Mouse (Mus musculus): ENCODE results near the gene 1700080E11Rik. TPM values are rescaled to one million over a fixed set of nuclear protein-coding genes. Genes with fewer than 3 reads are reported as not detected.

Gene 1700080E11Rik
- not detected in 2 replicates for polyA plus RNA-seq (2014; fragmentation: Nextera tagmentation; extraction: Ambion mirVana)

DNA sequence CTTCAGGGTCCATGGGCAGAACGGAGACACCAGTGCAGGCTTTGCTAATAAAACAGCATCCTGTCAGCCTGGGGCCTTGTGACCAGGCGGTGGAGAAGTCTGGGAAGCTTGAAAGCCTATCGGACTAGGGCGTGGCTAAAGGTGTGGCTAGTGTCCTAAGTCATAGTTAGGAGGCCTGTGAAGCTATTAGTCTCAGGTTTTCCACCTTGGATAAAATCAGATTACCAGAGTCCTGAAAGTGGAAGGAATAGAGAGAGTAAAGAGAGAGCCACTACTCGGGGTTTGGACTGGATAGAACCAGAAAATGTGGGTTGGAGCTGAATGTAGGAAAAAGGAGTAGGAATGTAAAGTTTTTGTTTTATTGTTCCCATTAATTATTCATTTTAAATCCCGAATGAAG, at the start of gene 1700080E11Rik:
Gene 1700080E11Rik (minus strand): TSS at position 101 of the 400 bp plus-strand sequence.
- ATAC-seq (ENCODE audit: low read depth) (no peak), DNase-seq (ENCODE audit: low spot score) (no peak)
- H3K9ac ChIP-seq (ENCODE audit: low read depth, low read length): no peak within 1 kb of the TSS
- WGBS: 77% methylated on average over 6 of the region's 6 CpGs
- no peak within 1 kb of the TSS for H3K4me2 ChIP-seq (ENCODE audit: low read depth, low read length)
- H3K27me3 ChIP-seq (replicated peaks; ENCODE audit: control insufficient read depth, insufficient read depth, low read length): no peaks in the 10 kb centered on the region
- H3K9me3 ChIP-seq (ENCODE audit: control insufficient read depth, low read length): no peaks in the 10 kb centered on the region
- no peaks in the 10 kb centered on the region for H3K4me1 ChIP-seq (ENCODE audit: control insufficient read depth, insufficient read depth, low read length)
- no peaks in the 10 kb centered on the region for H3K36me3 ChIP-seq (ENCODE audit: control insufficient read depth, insufficient read depth, low read length)
- H3K4me3 ChIP-seq (ENCODE audit: low read depth, low read length): no peak within 1 kb of the TSS
- no peak within 1 kb of the TSS for H3K27ac ChIP-seq (replicated peaks; ENCODE audit: low read depth, low read length)

DNA sequence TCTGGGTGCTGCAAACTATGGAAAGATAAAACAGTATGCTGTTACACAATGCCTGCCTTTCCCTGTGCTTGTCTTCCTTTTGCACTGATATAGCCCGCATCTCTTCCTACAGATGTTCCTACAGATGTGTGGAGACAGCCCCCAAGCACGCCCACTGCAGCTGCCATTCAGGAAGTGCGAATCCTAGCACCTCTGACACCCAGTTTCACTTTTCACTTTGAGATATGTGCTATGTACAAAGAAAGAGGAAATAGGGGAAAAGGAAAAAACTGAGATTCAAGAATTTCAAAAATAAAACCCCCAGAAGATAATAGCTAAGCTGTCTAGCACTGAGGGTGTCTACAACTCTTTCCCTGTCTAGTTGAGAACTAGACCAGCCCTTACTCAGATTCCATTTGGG, 41.8 kb upstream of the 1700080E11Rik start:
- 74% methylated on average over 3 of the region's 3 CpGs for WGBS
- H3K9ac ChIP-seq (ENCODE audit: low read depth, low read length): no peak overlapping the region
- H3K27me3 ChIP-seq (replicated peaks; ENCODE audit: control insufficient read depth, insufficient read depth, low read length): no peaks in the 10 kb centered on the region
- DNase-seq (ENCODE audit: low spot score): no peak
- no peak for ATAC-seq (ENCODE audit: low read depth)
- H3K4me3 ChIP-seq (ENCODE audit: low read depth, low read length): no peak overlapping the region
- no peaks in the 10 kb centered on the region for H3K9me3 ChIP-seq (ENCODE audit: control insufficient read depth, low read length)
- H3K36me3 ChIP-seq (ENCODE audit: control insufficient read depth, insufficient read depth, low read length): no peaks in the 10 kb centered on the region
- H3K27ac ChIP-seq (replicated peaks; ENCODE audit: low read depth, low read length): no peak overlapping the region
- no peaks in the 10 kb centered on the region for H3K4me1 ChIP-seq (ENCODE audit: control insufficient read depth, insufficient read depth, low read length)
- H3K4me2 ChIP-seq (ENCODE audit: low read depth, low read length): no peak overlapping the region

DNA sequence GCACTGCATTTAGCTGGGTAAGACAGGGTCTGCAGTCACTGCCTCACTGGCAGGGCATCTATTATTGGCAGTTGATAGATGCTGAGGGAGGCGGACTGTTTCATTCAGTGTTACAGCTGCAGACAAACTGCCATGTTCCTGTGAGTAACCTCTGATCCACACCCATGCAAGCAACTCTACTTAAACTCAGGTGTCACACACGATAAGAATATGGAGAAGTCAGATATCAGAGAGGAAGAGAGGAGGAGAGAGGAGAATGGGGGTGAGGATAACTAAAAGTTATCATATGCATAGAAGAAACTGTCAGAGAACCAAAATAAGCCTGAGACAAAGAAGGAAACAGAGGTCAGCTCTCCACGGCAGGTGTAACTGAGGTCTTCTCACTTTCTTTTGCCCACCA, 37.5 kb upstream of the 1700080E11Rik start:
- no peaks in the 10 kb centered on the region for H3K9me3 ChIP-seq (ENCODE audit: control insufficient read depth, low read length)
- H3K27me3 ChIP-seq (replicated peaks; ENCODE audit: control insufficient read depth, insufficient read depth, low read length): no peaks in the 10 kb centered on the region
- no peak overlapping the region for H3K4me2 ChIP-seq (ENCODE audit: low read depth, low read length)
- no peak overlapping the region for H3K9ac ChIP-seq (ENCODE audit: low read depth, low read length)
- ATAC-seq (ENCODE audit: low read depth) (no peak), DNase-seq (ENCODE audit: low spot score) (no peak)
- no peaks in the 10 kb centered on the region for H3K36me3 ChIP-seq (ENCODE audit: control insufficient read depth, insufficient read depth, low read length)
- no peak overlapping the region for H3K4me3 ChIP-seq (ENCODE audit: low read depth, low read length)
- 92% methylated on average over 3 of the region's 3 CpGs for WGBS
- H3K4me1 ChIP-seq (ENCODE audit: control insufficient read depth, insufficient read depth, low read length): no peaks in the 10 kb centered on the region
- no peak overlapping the region for H3K27ac ChIP-seq (replicated peaks; ENCODE audit: low read depth, low read length)

DNA sequence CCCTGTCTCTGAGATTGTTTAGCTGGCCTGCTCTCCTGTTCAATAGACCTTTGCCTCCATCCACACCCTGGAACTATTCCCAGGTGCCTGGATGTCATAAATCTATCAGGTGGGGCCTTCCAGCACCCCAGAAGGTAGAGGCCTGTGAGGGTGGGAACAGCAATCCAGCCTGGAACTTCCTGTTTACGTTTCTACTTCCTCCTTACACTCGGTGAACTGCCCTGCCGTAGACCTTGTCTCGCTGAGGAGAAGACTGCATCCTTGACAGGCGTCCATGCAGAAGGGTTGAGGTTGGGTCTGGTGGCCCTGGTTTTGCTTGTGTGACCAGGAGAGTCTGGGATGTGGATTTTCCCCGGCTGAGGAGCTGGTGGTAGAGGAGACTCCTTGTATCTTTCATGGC, 5.7 kb downstream of the 1700080E11Rik start:
- Histone ChIP-seq H3K27me3 (replicated peaks; ENCODE audit: control insufficient read depth, insufficient read depth, low read length) (no peaks in the 10 kb centered on the region), H3K36me3 (ENCODE audit: control insufficient read depth, insufficient read depth, low read length) (no peaks in the 10 kb centered on the region), H3K27ac (replicated peaks; ENCODE audit: low read depth, low read length) (no peak overlapping the region), H3K9ac (ENCODE audit: low read depth, low read length) (no peak overlapping the region), H3K4me1 (ENCODE audit: control insufficient read depth, insufficient read depth, low read length) (no peaks in the 10 kb centered on the region), H3K9me3 (ENCODE audit: control insufficient read depth, low read length) (no peaks in the 10 kb centered on the region), H3K4me3 (ENCODE audit: low read depth, low read length) (no peak overlapping the region), H3K4me2 (ENCODE audit: low read depth, low read length) (no peak overlapping the region)
- ATAC-seq (ENCODE audit: low read depth) (no peak), DNase-seq (ENCODE audit: low spot score) (no peak)
- WGBS: 67% methylated on average over 6 of the region's 6 CpGs

DNA sequence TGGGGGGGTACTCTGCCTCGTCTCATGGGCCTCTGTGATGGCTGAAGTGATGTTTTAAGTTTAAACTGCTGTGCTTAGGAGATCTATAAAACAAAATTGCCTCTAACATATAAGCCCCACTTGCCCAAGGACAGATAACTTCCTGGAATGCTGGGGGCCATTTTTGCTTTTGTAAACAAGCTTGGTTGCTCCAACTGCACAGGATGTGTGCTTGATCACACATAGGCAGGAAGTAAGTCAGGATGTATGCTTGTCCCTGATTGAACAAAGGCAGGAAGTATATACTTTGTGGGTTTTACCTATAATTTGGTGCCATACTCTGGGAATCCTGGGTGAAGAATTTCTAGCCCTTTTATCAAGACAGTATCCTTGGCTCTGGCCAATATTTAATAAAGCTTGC, 8.5 kb downstream of the 1700080E11Rik start:
- Histone ChIP-seq H3K4me2 (ENCODE audit: low read depth, low read length) (no peak overlapping the region), H3K9ac (ENCODE audit: low read depth, low read length) (no peak overlapping the region), H3K27me3 (replicated peaks; ENCODE audit: control insufficient read depth, insufficient read depth, low read length) (no peaks in the 10 kb centered on the region), H3K4me3 (ENCODE audit: low read depth, low read length) (no peak overlapping the region), H3K36me3 (ENCODE audit: control insufficient read depth, insufficient read depth, low read length) (no peaks in the 10 kb centered on the region), H3K9me3 (ENCODE audit: control insufficient read depth, low read length) (no peaks in the 10 kb centered on the region), H3K4me1 (ENCODE audit: control insufficient read depth, insufficient read depth, low read length) (peaks cover 4% of the 10 kb centered on the region), H3K27ac (replicated peaks; ENCODE audit: low read depth, low read length) (no peak overlapping the region)
- ATAC-seq (ENCODE audit: low read depth) (no peak), DNase-seq (ENCODE audit: low spot score) (no peak)
- 46% methylated on average over 1 of the region's 1 CpGs for WGBS

DNA sequence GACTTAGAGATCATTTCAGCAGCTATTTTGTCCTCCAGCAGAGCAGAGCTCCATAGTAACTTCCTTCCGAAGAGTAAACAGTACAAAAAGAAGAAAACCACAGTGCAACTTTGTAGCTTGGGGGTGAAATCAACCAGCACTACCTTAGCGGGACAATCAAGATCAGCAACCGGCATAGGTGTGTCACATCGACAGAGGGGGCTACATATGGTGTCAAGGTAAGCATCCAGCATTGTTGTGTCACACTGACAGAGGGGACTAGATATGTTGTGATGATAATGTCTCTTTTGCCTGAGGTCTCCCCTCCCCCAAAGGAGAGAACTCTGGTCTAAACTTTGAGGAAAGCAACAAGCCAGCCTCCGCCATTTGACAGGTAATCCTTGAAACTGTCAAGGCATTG, 10.4 kb downstream of the 1700080E11Rik start:
- Histone ChIP-seq H3K9ac (ENCODE audit: low read depth, low read length) (no peak overlapping the region), H3K36me3 (ENCODE audit: control insufficient read depth, insufficient read depth, low read length) (no peaks in the 10 kb centered on the region), H3K4me3 (ENCODE audit: low read depth, low read length) (no peak overlapping the region), H3K4me2 (ENCODE audit: low read depth, low read length) (no peak overlapping the region), H3K27ac (replicated peaks; ENCODE audit: low read depth, low read length) (no peak overlapping the region), H3K4me1 (ENCODE audit: control insufficient read depth, insufficient read depth, low read length) (peaks cover 9% of the 10 kb centered on the region), H3K9me3 (ENCODE audit: control insufficient read depth, low read length) (no peaks in the 10 kb centered on the region), H3K27me3 (replicated peaks; ENCODE audit: control insufficient read depth, insufficient read depth, low read length) (no peaks in the 10 kb centered on the region)
- DNase-seq (ENCODE audit: low spot score) (no peak), ATAC-seq (ENCODE audit: low read depth) (no peak)
- 87% methylated on average over 5 of the region's 5 CpGs for WGBS

DNA sequence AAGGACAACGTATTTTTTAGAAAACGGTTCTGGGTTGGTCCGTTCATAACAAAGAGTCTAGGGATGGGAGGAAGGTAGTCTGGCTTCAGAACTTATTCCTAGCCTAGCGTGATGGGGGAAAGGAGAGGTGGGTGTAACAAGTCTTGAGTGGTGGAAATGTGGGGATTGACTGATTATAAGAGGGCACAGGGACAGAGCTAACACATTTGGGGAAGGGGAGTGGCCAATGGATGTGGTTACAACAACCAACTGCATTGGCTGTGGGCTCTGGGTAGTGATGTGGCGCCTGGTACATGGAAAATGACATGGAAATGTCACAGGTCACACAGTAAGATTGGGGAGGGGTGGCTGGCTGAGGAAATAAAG, 12.9 kb downstream of the 1700080E11Rik start:
- H3K9ac ChIP-seq (ENCODE audit: low read depth, low read length): peak overlapping the region; percentile 73; the same call in 1 of the 2 replicates
- DNase-seq (ENCODE audit: low spot score): no peak
- peak overlapping the region; percentile 87 for H3K4me2 ChIP-seq (ENCODE audit: low read depth, low read length)
- no peaks in the 10 kb centered on the region for H3K27me3 ChIP-seq (replicated peaks; ENCODE audit: control insufficient read depth, insufficient read depth, low read length)
- H3K36me3 ChIP-seq (ENCODE audit: control insufficient read depth, insufficient read depth, low read length): no peaks in the 10 kb centered on the region
- no peak overlapping the region for H3K27ac ChIP-seq (replicated peaks; ENCODE audit: low read depth, low read length)
- peak overlapping the region; percentile 73 for H3K4me3 ChIP-seq (ENCODE audit: low read depth, low read length)
- no peak for ATAC-seq (ENCODE audit: low read depth)
- no peaks in the 10 kb centered on the region for H3K9me3 ChIP-seq (ENCODE audit: control insufficient read depth, low read length)
- WGBS: 18% methylated on average over 5 of the region's 5 CpGs
- H3K4me1 ChIP-seq (ENCODE audit: control insufficient read depth, insufficient read depth, low read length): peaks cover 9% of the 10 kb centered on the region

DNA sequence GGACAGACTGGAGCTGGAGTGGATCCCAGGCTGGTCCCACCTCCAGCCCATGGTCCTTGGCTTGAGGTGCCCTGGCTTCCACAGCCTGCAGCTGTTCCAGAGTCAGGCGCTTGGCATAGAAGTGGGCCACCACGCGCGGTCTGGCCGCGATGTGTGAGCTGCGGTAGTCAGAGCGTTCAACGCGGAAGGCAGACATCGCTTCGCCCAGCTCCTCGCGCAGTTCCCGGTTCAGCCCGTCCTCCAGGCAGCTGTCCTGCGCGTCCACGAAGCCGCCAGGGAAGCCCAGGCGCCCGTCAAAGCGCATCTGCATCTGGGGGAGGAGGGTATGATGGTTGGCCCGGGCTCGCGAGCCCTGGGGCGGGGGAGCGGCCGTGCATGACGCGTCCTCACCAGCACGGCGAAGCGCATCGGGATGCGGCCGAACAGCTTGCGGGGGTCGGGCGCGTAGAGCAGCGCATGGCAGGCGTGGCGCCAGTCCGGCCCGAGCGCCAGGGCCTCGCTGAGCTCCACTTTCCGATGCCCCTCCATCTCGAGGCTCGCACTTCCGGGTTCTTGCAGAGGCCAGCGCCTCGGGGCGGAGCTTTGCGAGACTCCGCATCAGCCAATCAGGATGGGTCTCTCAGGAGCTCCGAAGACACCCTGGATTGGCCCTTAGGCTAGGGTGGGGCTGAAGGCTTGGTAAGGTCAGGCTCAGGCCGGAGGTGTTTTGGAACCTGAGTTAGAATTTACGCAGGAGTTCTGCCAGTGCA, 13.5 kb downstream of the 1700080E11Rik start, which contains the start of gene Nudt16:
Gene Nudt16 (minus strand): TSS at position 572 of the 749 bp plus-strand sequence.
- WGBS: under 1% methylated on average over 57 of the region's 60 CpGs
- Histone ChIP-seq H3K36me3 (ENCODE audit: control insufficient read depth, insufficient read depth, low read length) (no peaks in the 10 kb centered on the region), H3K27ac (replicated peaks; ENCODE audit: low read depth, low read length) (peak within 1 kb of the TSS; percentile 74), H3K9ac (ENCODE audit: low read depth, low read length) (peak within 1 kb of the TSS; percentile 73), H3K4me2 (ENCODE audit: low read depth, low read length) (peak within 1 kb of the TSS; percentile 87), H3K27me3 (replicated peaks; ENCODE audit: control insufficient read depth, insufficient read depth, low read length) (no peaks in the 10 kb centered on the region), H3K9me3 (ENCODE audit: control insufficient read depth, low read length) (no peaks in the 10 kb centered on the region), H3K4me3 (ENCODE audit: low read depth, low read length) (peak within 1 kb of the TSS; percentile 73), H3K4me1 (ENCODE audit: control insufficient read depth, insufficient read depth, low read length) (peaks cover 9% of the 10 kb centered on the region)
- ATAC-seq (ENCODE audit: low read depth): peak; percentile 98
- peak; percentile 97 for DNase-seq (ENCODE audit: low spot score)

DNA sequence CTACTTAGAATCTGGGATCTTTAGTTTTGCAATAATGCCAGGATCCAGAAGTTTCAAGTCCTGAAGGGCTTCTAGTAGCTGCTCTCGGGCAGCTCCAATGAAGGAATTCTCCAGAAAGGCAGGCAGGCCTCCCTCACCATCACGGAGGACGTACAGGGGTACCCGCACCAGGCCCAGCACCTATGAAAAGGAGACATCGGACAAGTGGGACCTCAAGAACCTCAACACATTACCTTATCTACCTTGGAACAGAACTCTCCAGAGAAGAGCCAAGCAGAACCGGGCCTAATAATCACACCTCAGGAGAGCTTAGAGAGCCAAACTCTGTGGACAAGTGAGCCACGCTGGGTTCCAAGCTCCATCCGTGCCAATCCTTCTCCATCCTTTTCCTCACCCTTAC, 14.6 kb downstream of the 1700080E11Rik start:
- Histone ChIP-seq H3K27ac (replicated peaks; ENCODE audit: low read depth, low read length) (no peak overlapping the region), H3K9ac (ENCODE audit: low read depth, low read length) (no peak overlapping the region), H3K9me3 (ENCODE audit: control insufficient read depth, low read length) (no peaks in the 10 kb centered on the region), H3K4me2 (ENCODE audit: low read depth, low read length) (no peak overlapping the region), H3K36me3 (ENCODE audit: control insufficient read depth, insufficient read depth, low read length) (no peaks in the 10 kb centered on the region), H3K4me1 (ENCODE audit: control insufficient read depth, insufficient read depth, low read length) (peaks cover 9% of the 10 kb centered on the region), H3K4me3 (ENCODE audit: low read depth, low read length) (no peak overlapping the region), H3K27me3 (replicated peaks; ENCODE audit: control insufficient read depth, insufficient read depth, low read length) (no peaks in the 10 kb centered on the region)
- DNase-seq (ENCODE audit: low spot score): no peak
- WGBS: 92% methylated on average over 8 of the region's 8 CpGs
- ATAC-seq (ENCODE audit: low read depth): no peak

Measured in embryonic facial prominence, embryonic 14.5 days (tissue).